Mouse (Mus musculus) heart, embryonic 11.5 days (tissue): ENCODE measurements around the gene Tas2r124. TPM values are rescaled to one million over a fixed set of nuclear protein-coding genes. Genes with fewer than 3 reads are reported as not detected.

Source experiments
- polyA plus RNA-seq: library from polyadenylated mRNA; unstranded; fragments of >200 nt; fragmentation: Nextera tagmentation; extraction: Ambion mirVana; gene quantifications from 2 replicates; pipeline ENCODE4 v1.2.1, GENCODE M21; 2014

The Tas2r124 gene
- polyA plus RNA-seq, 1 experiment from 2014 or later: not detected

Other genes starting within 250 kb of the Tas2r124 start
- gene Prh1, start 184.9 kb upstream of the Tas2r124 start, polyA plus RNA-seq: not detected in 2 replicates
- not detected in 2 replicates for gene Prp2, start 158.8 kb upstream of the Tas2r124 start, polyA plus RNA-seq
- gene A630073D07Rik, start 103.2 kb upstream of the Tas2r124 start, polyA plus RNA-seq: not detected in 2 replicates
- gene Tas2r120, start 97.8 kb upstream of the Tas2r124 start, polyA plus RNA-seq: not detected in 2 replicates
- not detected in 2 replicates for gene Tas2r121, start 53.7 kb upstream of the Tas2r124 start, polyA plus RNA-seq
- not detected in 2 replicates for gene Tas2r122, start 42.8 kb upstream of the Tas2r124 start, polyA plus RNA-seq
- not detected in 2 replicates for gene Tas2r115, start 16.7 kb upstream of the Tas2r124 start, polyA plus RNA-seq
- not detected in 2 replicates for gene Tas2r102, start 7.4 kb downstream of the Tas2r124 start, polyA plus RNA-seq
- gene Tas2r136, start 23.4 kb downstream of the Tas2r124 start, polyA plus RNA-seq: not detected in 2 replicates
- not detected in 2 replicates for gene Tas2r117, start 48.1 kb downstream of the Tas2r124 start, polyA plus RNA-seq
- gene Tas2r123, start 92.4 kb downstream of the Tas2r124 start, polyA plus RNA-seq: not detected in 2 replicates
- not detected in 2 replicates for gene Tas2r116, start 100.7 kb downstream of the Tas2r124 start, polyA plus RNA-seq
- gene Tas2r110, start 113.3 kb downstream of the Tas2r124 start, polyA plus RNA-seq: not detected in 2 replicates
- not detected in 2 replicates for gene Tas2r113, start 138.3 kb downstream of the Tas2r124 start, polyA plus RNA-seq
- gene Tas2r125, start 154.9 kb downstream of the Tas2r124 start, polyA plus RNA-seq: not detected in 2 replicates
- not detected in 2 replicates for gene Tas2r129, start 196.4 kb downstream of the Tas2r124 start, polyA plus RNA-seq
- gene Tas2r131, start 203.2 kb downstream of the Tas2r124 start, polyA plus RNA-seq: not detected in 2 replicates
- gene Tas2r109, start 226.2 kb downstream of the Tas2r124 start, polyA plus RNA-seq: not detected in 2 replicates